Mouse (Mus musculus) lung, postnatal 36 days (tissue): ENCODE results near the gene Mid1.
"Not testable (repeated sequence)": the region's sequence is repeated elsewhere in the genome, so short reads cannot be mapped to it uniquely, and the experiment has no call there.

Experiments used
- DNase-seq: peaks from one replicate; pipeline ENCODE4 v3.0.0; 2022; ENCODE audit warnings: mixed read lengths

The Mid1 gene

GRCm38 (mm10) chrX:169892100-169892499, 207.1 kb downstream of the Mid1 start:
- no peak for DNase-seq

GRCm38 (mm10) chrX:169892631-169893030, 207.6 kb downstream of the Mid1 start:
- DNase-seq, result peak; percentile 41

GRCm38 (mm10) chrX:169899227-169899950, 214.4 kb downstream of the Mid1 start:
- no peak for DNase-seq

- no peak for DNase-seq
Observed at GRCm38 (mm10) chrX:169902860-169903259, 217.9 kb downstream of the Mid1 start.

- no peak for DNase-seq
Observed at GRCm38 (mm10) chrX:169903656-169904055, 218.7 kb downstream of the Mid1 start.

- no peak for DNase-seq
Observed at GRCm38 (mm10) chrX:169906054-169906508, 221.1 kb downstream of the Mid1 start.

GRCm38 (mm10) chrX:169909898-169910297, 224.9 kb downstream of the Mid1 start:
- no peak for DNase-seq

- peak; percentile 42 for DNase-seq
Observed at GRCm38 (mm10) chrX:169915738-169916137, 230.7 kb downstream of the Mid1 start.

GRCm38 (mm10) chrX:169922541-169922940, 237.5 kb downstream of the Mid1 start:
- DNase-seq, result no peak

- DNase-seq, result no peak
Observed at GRCm38 (mm10) chrX:169923417-169923816, 238.4 kb downstream of the Mid1 start.

GRCm38 (mm10) chrX:169925600-169925999, 240.6 kb downstream of the Mid1 start:
- no peak for DNase-seq

- DNase-seq, result no peak
Observed at GRCm38 (mm10) chrX:169927110-169927817, 242.3 kb downstream of the Mid1 start.

GRCm38 (mm10) chrX:169930868-169931267, 245.9 kb downstream of the Mid1 start:
- DNase-seq, result no peak

- DNase-seq, result no peak
Observed at GRCm38 (mm10) chrX:169933228-169933627, 248.2 kb downstream of the Mid1 start.

- no peak for DNase-seq
Observed at GRCm38 (mm10) chrX:169937119-169937719, 252.2 kb downstream of the Mid1 start.

GRCm38 (mm10) chrX:169940531-169940930, 255.5 kb downstream of the Mid1 start:
- no peak for DNase-seq

GRCm38 (mm10) chrX:169950596-169950995, 265.6 kb downstream of the Mid1 start:
- no peak for DNase-seq

GRCm38 (mm10) chrX:169969337-169969736, 284.3 kb downstream of the Mid1 start:
- DNase-seq, result no peak

- DNase-seq, result not testable (repeated sequence)
Observed at GRCm38 (mm10) chrX:169969765-169970164, 284.8 kb downstream of the Mid1 start.

- not testable (repeated sequence) for DNase-seq
Observed at GRCm38 (mm10) chrX:169970546-169970945, 285.5 kb downstream of the Mid1 start.

GRCm38 (mm10) chrX:169971562-169971961, 286.6 kb downstream of the Mid1 start:
- DNase-seq, result not testable (repeated sequence)

GRCm38 (mm10) chrX:169972131-169972530, 287.1 kb downstream of the Mid1 start:
- not testable (repeated sequence) for DNase-seq

GRCm38 (mm10) chrX:169972791-169973494, 287.9 kb downstream of the Mid1 start:
- peak; percentile 68 for DNase-seq
